Mouse (Mus musculus) CH12.LX (cell line): Measurements from ENCODE around the gene Erbin. TPM values are rescaled to one million over a fixed set of nuclear protein-coding genes. Genes with fewer than 3 reads are reported as not detected.

Experiments used
- DNase-seq: peaks from one replicate; pipeline ENCODE4 v3.0.0-alpha.2; 2013; ENCODE audit errors: extremely low read depth
- H3K27ac ChIP-seq: 2 replicates; pipeline ENCODE4 v1.5.1; 2012; ENCODE audit warnings: low read depth, mild to moderate bottlenecking, control low read depth, moderate library complexity; ENCODE audit not compliant: insufficient read depth
- H3K27me3 ChIP-seq: replicated peaks from 2 replicates; pipeline ENCODE3; 2012; ENCODE audit warnings: inconsistent platforms
- H3K36me3 ChIP-seq, 2 experiments: replicated peaks in 1 of 2; 2 replicates each; pipeline versions ENCODE3 to v1.6.1; 2012; ENCODE audit warnings: inconsistent platforms in 1 of 2, low read length in 1 of 2, mild to moderate bottlenecking in 1 of 2, mixed read lengths in 1 of 2, moderate library complexity in 1 of 2; ENCODE audit not compliant: control insufficient read depth in 1 of 2, insufficient read depth in 1 of 2
- H3K4me1 ChIP-seq, 2 experiments: 2 replicates each; pipeline ENCODE4 v1.6.1; 2012; ENCODE audit warnings: inconsistent platforms in 1 of 2, moderate library complexity in 1 of 2; ENCODE audit not compliant: insufficient read depth in 2 of 2, control insufficient read depth in 1 of 2
- H3K4me2 ChIP-seq: 2 replicates; pipeline ENCODE4 v1.6.1; 2012; ENCODE audit warnings: low read depth, mild to moderate bottlenecking, control low read depth; ENCODE audit not compliant: poor library complexity, insufficient read depth, severe bottlenecking
- H3K4me3 ChIP-seq, 3 experiments: fragments of 150-350 bp in 1 of 3; sonication (generic) in 1 of 3; replicated peaks in 1 of 3; 2 replicates each; pipeline versions ENCODE3 to v1.5.1; 2011 to 2012; ENCODE audit warnings: low read depth in 2 of 3, low read length in 2 of 3, mild to moderate bottlenecking in 2 of 3, moderate library complexity in 2 of 3, control low read depth in 1 of 3, improper control_type of control experiment in 1 of 3, inconsistent platforms in 1 of 3, mixed read lengths in 1 of 3; ENCODE audit not compliant: poor library complexity in 1 of 3
- H3K79me2 ChIP-seq: replicated peaks from 2 replicates; pipeline ENCODE4 v1.6.1; 2012; ENCODE audit warnings: mild to moderate bottlenecking, moderate library complexity; ENCODE audit not compliant: control insufficient read depth, poor library complexity, insufficient read depth, severe bottlenecking; ENCODE audit errors: extremely low read depth
- H3K9ac ChIP-seq: 2 replicates; pipeline ENCODE4 v1.6.1; 2012; ENCODE audit warnings: low read depth, mild to moderate bottlenecking, control low read depth, moderate library complexity; ENCODE audit not compliant: insufficient read depth
- H3K9me3 ChIP-seq: replicated peaks from 2 replicates; pipeline ENCODE3; 2012; ENCODE audit warnings: low read length, inconsistent platforms, mixed read lengths
- CHD1 ChIP-seq: IDR thresholded peaks from 2 replicates; pipeline ENCODE4 v1.6.1; 2012; ENCODE audit warnings: low read depth, low read length, improper control_type of control experiment, inconsistent platforms
- CTCF ChIP-seq, 2 experiments: IDR thresholded peaks in 1 of 2; conservative IDR thresholded peaks in 1 of 2; 2 replicates each; pipeline ENCODE4 v1.5.1; 2011 to 2012; ENCODE audit warnings: low read depth in 2 of 2, low read length in 2 of 2, improper control_type of control experiment in 1 of 2, inconsistent platforms in 1 of 2, mild to moderate bottlenecking in 1 of 2, moderate library complexity in 1 of 2
- E2F4 ChIP-seq: IDR thresholded peaks from 2 replicates; pipeline ENCODE4 v1.6.1; 2011; ENCODE audit warnings: low read depth, low read length, improper control_type of control experiment; ENCODE audit not compliant: insufficient replicate concordance
- EP300 ChIP-seq: IDR thresholded peaks from 2 replicates; pipeline ENCODE4 v1.6.1; 2011; ENCODE audit warnings: low read length, improper control_type of control experiment
- ETS1 ChIP-seq: conservative IDR thresholded peaks from 2 replicates; pipeline ENCODE4 v1.6.1; 2012; ENCODE audit warnings: low read depth, mild to moderate bottlenecking, inconsistent platforms, low read length, improper control_type of control experiment, moderate library complexity
- GABPA ChIP-seq: IDR thresholded peaks from 2 replicates; pipeline ENCODE4 v1.6.1; 2012; ENCODE audit warnings: low read depth, low read length, improper control_type of control experiment, inconsistent platforms; ENCODE audit not compliant: insufficient replicate concordance
- HCFC1 ChIP-seq: IDR thresholded peaks from 2 replicates; pipeline ENCODE4 v1.6.1; 2012; ENCODE audit warnings: low read depth, mild to moderate bottlenecking, inconsistent platforms, low read length, improper control_type of control experiment
- IRF4 ChIP-seq: IDR thresholded peaks from 2 replicates; pipeline ENCODE4 v1.6.1; 2014; ENCODE audit warnings: low read depth, mild to moderate bottlenecking, inconsistent platforms, low read length, improper control_type of control experiment
- KAT2A ChIP-seq: IDR thresholded peaks from 2 replicates; pipeline ENCODE4 v1.6.1; 2012; ENCODE audit warnings: low read length, improper control_type of control experiment, inconsistent platforms; ENCODE audit not compliant: insufficient replicate concordance
- MAFK ChIP-seq: IDR thresholded peaks from 2 replicates; pipeline ENCODE4 v1.6.1; 2011; ENCODE audit warnings: low read length, improper control_type of control experiment; ENCODE audit not compliant: insufficient replicate concordance
- MAZ ChIP-seq: IDR thresholded peaks from 2 replicates; pipeline ENCODE4 v1.6.1; 2012; ENCODE audit warnings: low read depth, mild to moderate bottlenecking, inconsistent platforms, low read length, improper control_type of control experiment, moderate library complexity
- MEF2A ChIP-seq: IDR thresholded peaks from 2 replicates; pipeline ENCODE4 v1.6.1; 2014; ENCODE audit warnings: low read depth, mild to moderate bottlenecking, inconsistent platforms, low read length, improper control_type of control experiment, borderline replicate concordance
- MXI1 ChIP-seq: IDR thresholded peaks from 2 replicates; pipeline ENCODE4 v1.6.1; 2011; ENCODE audit warnings: mild to moderate bottlenecking, low read depth, low read length, improper control_type of control experiment
- MYC ChIP-seq: IDR thresholded peaks from 2 replicates; pipeline ENCODE4 v1.6.1; 2011; ENCODE audit warnings: low read depth, mild to moderate bottlenecking, improper control_type of control experiment, low read length
- NELFE ChIP-seq: IDR thresholded peaks from 2 replicates; pipeline ENCODE4 v1.6.1; 2011; ENCODE audit warnings: low read depth, low read length, improper control_type of control experiment
- NRF1 ChIP-seq: IDR thresholded peaks from 2 replicates; pipeline ENCODE4 v1.6.1; 2014; ENCODE audit warnings: low read depth, mild to moderate bottlenecking, inconsistent platforms, low read length, improper control_type of control experiment, moderate library complexity
- PAX5 ChIP-seq: IDR thresholded peaks from 2 replicates; pipeline ENCODE4 v1.6.1; 2012; ENCODE audit warnings: low read length, inconsistent platforms, mixed read lengths
- RCOR1 ChIP-seq: conservative IDR thresholded peaks from 2 replicates; pipeline ENCODE4 v1.6.1; 2012; ENCODE audit warnings: low read depth, mild to moderate bottlenecking, inconsistent platforms, low read length, improper control_type of control experiment
- SIN3A ChIP-seq: IDR thresholded peaks from 2 replicates; pipeline ENCODE4 v1.6.1; 2012; ENCODE audit warnings: low read length, improper control_type of control experiment, inconsistent platforms
- SMC3 ChIP-seq: IDR thresholded peaks from 2 replicates; pipeline ENCODE4 v1.6.1; 2011; ENCODE audit warnings: low read depth, low read length, improper control_type of control experiment
- TBP ChIP-seq: conservative IDR thresholded peaks from 2 replicates; pipeline ENCODE4 v1.6.1; 2011; ENCODE audit warnings: low read depth, low read length, improper control_type of control experiment
- TCF12 ChIP-seq: IDR thresholded peaks from 2 replicates; pipeline ENCODE4 v1.6.1; 2014; ENCODE audit warnings: low read depth, mild to moderate bottlenecking, inconsistent platforms, low read length, improper control_type of control experiment
- UBTF ChIP-seq: IDR thresholded peaks from 2 replicates; pipeline ENCODE4 v1.6.1; 2012; ENCODE audit warnings: low read depth, mild to moderate bottlenecking, inconsistent platforms, low read length, improper control_type of control experiment, moderate library complexity
- ZC3H11A ChIP-seq: IDR thresholded peaks from 2 replicates; pipeline ENCODE4 v1.6.1; 2012; ENCODE audit warnings: low read depth, mild to moderate bottlenecking, inconsistent platforms, low read length, improper control_type of control experiment
- ZKSCAN1 ChIP-seq: IDR thresholded peaks from 2 replicates; pipeline ENCODE4 v1.6.1; 2012; ENCODE audit warnings: low read depth, inconsistent platforms, low read length, improper control_type of control experiment, borderline replicate concordance
- ZMIZ1 ChIP-seq: IDR thresholded peaks from 2 replicates; pipeline ENCODE4 v1.6.1; 2012; ENCODE audit warnings: low read depth, mild to moderate bottlenecking, inconsistent platforms, low read length, improper control_type of control experiment
- ZNF384 ChIP-seq: IDR thresholded peaks from 2 replicates; pipeline ENCODE4 v1.6.1; 2012; ENCODE audit warnings: low read depth, low read length, improper control_type of control experiment, inconsistent platforms
- dilution Hi-C: fragments of 300-500 bp; cut with MboI; formaldehyde crosslinking; loops from 2 replicates; pipeline ENCODE4 v1.14.3; 2020; ENCODE audit warnings: low sequenced_read_pairs; ENCODE audit not compliant: extremely low pct_unique_long_range_greater_than_20kb, extremely low pct_ligation_motif_present
- in situ Hi-C: fragments of 300-500 bp; cut with MboI; formaldehyde crosslinking; loops from 3 replicates; pipeline ENCODE4 v1.14.3; 2019; ENCODE audit warnings: low sequenced_read_pairs, low pct_ligation_motif_present, low pct_unique_long_range_greater_than_20kb, mixed read lengths
- polyA plus RNA-seq: library from polyadenylated mRNA; unstranded; fragments of >175 nt; gene quantifications from 2 replicates; pipeline ENCODE4 v1.2.1, GENCODE M21; 2012; ENCODE audit warnings: low read depth; ENCODE audit not compliant: insufficient read length
- total RNA-seq, 2 experiments: library from RNA; depleted of rRNA; stranded (reverse); fragments of 300-350 nt in 1 of 2; fragments of >200 nt in 1 of 2; gene quantifications; 2 replicates each; pipeline ENCODE4 v1.2.3; 2012 to 2014

Erbin gene
- total and polyA plus RNA-seq, 3 experiments = 26.2 to 45.8 (median 30.9) TPM

DNA sequence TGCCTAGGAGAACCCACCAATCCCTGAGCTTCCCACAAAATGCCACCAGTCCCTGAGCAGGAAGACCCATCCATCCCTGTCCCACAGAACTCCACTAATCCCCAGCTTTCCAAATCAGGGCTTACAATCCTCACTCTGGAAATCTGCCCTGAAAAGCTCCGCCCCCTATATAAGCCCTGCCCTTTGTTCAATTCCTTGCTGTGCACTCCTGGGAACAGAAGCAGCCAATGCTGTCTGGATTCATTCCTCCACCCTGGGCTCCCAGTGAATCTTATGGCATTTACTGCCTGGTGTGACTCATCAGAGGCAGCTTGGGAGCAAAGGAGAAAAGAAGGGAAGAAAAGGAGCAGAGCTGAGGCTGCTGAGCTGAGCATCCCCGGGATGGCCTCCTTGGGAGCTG lies 81.7 kb downstream of the Erbin start:
- peaks cover 37 to 72% of the 10 kb centered on the region in 2 experiments for H3K36me3 ChIP-seq
- no peak for DNase-seq

DNA sequence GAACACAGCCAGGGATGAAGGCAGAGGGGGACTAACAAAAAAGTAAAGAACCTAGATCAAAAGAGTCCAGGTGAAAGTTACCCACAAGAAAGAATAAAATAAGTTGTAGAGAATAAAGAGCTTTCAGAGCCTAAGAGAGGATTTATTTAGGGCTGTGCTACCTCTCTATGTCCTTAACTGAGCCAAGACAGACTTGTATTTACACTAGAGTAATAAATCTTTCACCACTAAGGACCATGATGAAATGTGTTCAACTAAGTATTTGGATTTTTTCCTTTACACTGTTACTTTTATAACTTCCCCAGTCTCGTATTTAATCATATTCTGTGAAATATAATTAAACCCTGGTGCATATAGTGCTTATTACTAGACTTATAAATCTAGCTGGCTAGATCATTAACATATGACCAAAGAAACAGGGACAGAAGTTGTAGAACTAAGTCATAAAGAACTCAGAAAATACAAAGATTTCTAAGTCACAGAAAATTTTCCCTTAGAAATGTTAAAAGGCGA lies 90.6 kb downstream of the Erbin start:
- no peak overlapping the region for H3K4me2 ChIP-seq
- dilution Hi-C loops = no loop called here
- H3K36me3 ChIP-seq = peaks cover 27 to 46% of the 10 kb centered on the region in 2 experiments

More for the DNA sequence above, 81.7 kb downstream of the Erbin start:
- H3K4me1 ChIP-seq = no peaks in the 10 kb centered on the region
- H3K79me2 ChIP-seq = no peaks in the 10 kb centered on the region
- H3K4me2 ChIP-seq = no peak overlapping the region
- in situ Hi-C loops (loop anchor here (10.0 kb wide), 1 partner anchor 206 kb away; no protein-coding TSS in a partner anchor), dilution Hi-C loops (no loop called here)
- H3K9ac ChIP-seq = no peak overlapping the region
- TF ChIP-seq NELFE (no peak), ZC3H11A (no peak), TCF12 (no peak), TBP (no peak), MXI1 (no peak), E2F4 (no peak), PAX5 (no peak), SIN3A (no peak), ZKSCAN1 (no peak), ETS1 (no peak), MAFK (no peak), EP300 (no peak), CTCF (conservative IDR thresholded peaks at IDR 0.05 in 1 of 2, IDR thresholded peaks at IDR 0.05 in 1 of 2; ENCODE audit: low read depth in 2 of 2, low read length in 2 of 2) (no peak), IRF4 (no peak), ZMIZ1 (no peak), SMC3 (no peak), MAZ (no peak), GABPA (no peak), MEF2A (no peak)
- no peaks in the 10 kb centered on the region for H3K9me3 ChIP-seq
- no peaks in the 10 kb centered on the region for H3K27me3 ChIP-seq
- no peak overlapping the region for H3K27ac ChIP-seq
- H3K4me3 ChIP-seq = no peak overlapping the region

More for the DNA sequence above, 90.6 kb downstream of the Erbin start:
- Histone ChIP-seq H3K9me3 (no peaks in the 10 kb centered on the region), H3K27ac (no peak overlapping the region), H3K4me3 (no peak overlapping the region), H3K9ac (no peak overlapping the region), H3K79me2 (no peaks in the 10 kb centered on the region), H3K27me3 (no peaks in the 10 kb centered on the region), H3K4me1 (no peaks in the 10 kb centered on the region)
- in situ Hi-C loops = loop anchor here (10.0 kb wide), 1 partner anchor 215 kb away; no protein-coding TSS in a partner anchor
- no peak for TF ChIP-seq RCOR1
- no peak for TF ChIP-seq MAFK
- TF ChIP-seq HCFC1 = no peak
- TF ChIP-seq CHD1 = no peak
- no peak for TF ChIP-seq SIN3A
- no peak for TF ChIP-seq IRF4
- no peak for TF ChIP-seq SMC3
- no peak for TF ChIP-seq KAT2A
- no peak for TF ChIP-seq MYC
- no peak for TF ChIP-seq PAX5
- TF ChIP-seq TBP = no peak
- no peak for TF ChIP-seq UBTF
- TF ChIP-seq ZC3H11A = no peak
- TF ChIP-seq NRF1 = no peak
- no peak for TF ChIP-seq ZNF384
- DNase-seq = no peak
